Mouse (Mus musculus) urinary bladder, postnatal 36 days (tissue): ENCODE data around the gene Dynll2.

Experiments
- DNase-seq, 2 experiments: peaks; one replicate each; pipeline ENCODE4 v3.0.0; 2022; ENCODE audit warnings: low spot score in 2 of 2, mixed read lengths in 1 of 2

Dynll2 gene

GRCm38 (mm10) chr11:87986831-87987793, at the start of gene Dynll2:
Gene Dynll2 (minus strand): TSS chr11:87987533.
- peak; percentile 66 to 85 for DNase-seq

GRCm38 (mm10) chr11:88036761-88037251, 49.5 kb upstream of the Dynll2 start:
- no peak for DNase-seq

- no peak for DNase-seq
Measured at GRCm38 (mm10) chr11:88035970-88036369, 48.6 kb upstream of the Dynll2 start.

- no peak for DNase-seq
Measured at GRCm38 (mm10) chr11:88031753-88032152, 44.4 kb upstream of the Dynll2 start.

GRCm38 (mm10) chr11:88030836-88031235, 43.5 kb upstream of the Dynll2 start:
- no peak for DNase-seq

GRCm38 (mm10) chr11:88030219-88030618, 42.9 kb upstream of the Dynll2 start:
- DNase-seq = no peak

GRCm38 (mm10) chr11:88028193-88028684, 40.9 kb upstream of the Dynll2 start:
- no peak for DNase-seq

GRCm38 (mm10) chr11:88027391-88028035, 40.2 kb upstream of the Dynll2 start:
- no peak for DNase-seq

GRCm38 (mm10) chr11:88023933-88024332, 36.6 kb upstream of the Dynll2 start:
- DNase-seq = no peak

GRCm38 (mm10) chr11:88015795-88016194, 28.5 kb upstream of the Dynll2 start:
- no peak for DNase-seq

- no peak for DNase-seq
Measured at GRCm38 (mm10) chr11:88015161-88015560, 27.8 kb upstream of the Dynll2 start.

- DNase-seq = no peak
Measured at GRCm38 (mm10) chr11:88013632-88014031, 26.3 kb upstream of the Dynll2 start.

GRCm38 (mm10) chr11:88012621-88013244, 25.4 kb upstream of the Dynll2 start:
- DNase-seq = no peak

GRCm38 (mm10) chr11:88011914-88012419, 24.6 kb upstream of the Dynll2 start:
- DNase-seq = no peak

- no peak for DNase-seq
Measured at GRCm38 (mm10) chr11:88011208-88011913, 24.0 kb upstream of the Dynll2 start.

- no peak for DNase-seq
Measured at GRCm38 (mm10) chr11:88009542-88010190, 22.3 kb upstream of the Dynll2 start.

GRCm38 (mm10) chr11:88008641-88009040, 21.3 kb upstream of the Dynll2 start:
- no peak for DNase-seq

- DNase-seq = no peak
Measured at GRCm38 (mm10) chr11:88004123-88004522, 16.8 kb upstream of the Dynll2 start.

- peak; percentile 26 to 36 for DNase-seq
Measured at GRCm38 (mm10) chr11:88002738-88003137, 15.4 kb upstream of the Dynll2 start.

GRCm38 (mm10) chr11:87999751-88000150, 12.4 kb upstream of the Dynll2 start:
- no peak for DNase-seq

GRCm38 (mm10) chr11:87991806-87992205, 4.5 kb upstream of the Dynll2 start:
- DNase-seq = no peak
